Mouse (Mus musculus): ENCODE results near the gene Nob1.

The Nob1 gene

GRCm38 (mm10) chr8:107435962-107436831 lies 11.3 kb upstream of the Nob1 start, which contains the start of gene Wwp2:
TSS of gene Wwp2 (plus strand) at chr8:107436365.
- peak; percentile 85 for DNase-seq

- DNase-seq: peak; percentile 31
These were observed 10.6 kb upstream of the Nob1 start for GRCm38 (mm10) chr8:107435421-107435961.

GRCm38 (mm10) chr8:107430821-107431220 lies 6.0 kb upstream of the Nob1 start:
- DNase-seq: no peak

GRCm38 (mm10) chr8:107425230-107425597 lies 363 bp upstream of the Nob1 start:
- no peak for DNase-seq

GRCm38 (mm10) chr8:107424176-107424575 lies 675 bp downstream of the Nob1 start:
- DNase-seq: peak; percentile 27

- no peak for DNase-seq
These were observed 7.8 kb downstream of the Nob1 start for GRCm38 (mm10) chr8:107417001-107417400.

GRCm38 (mm10) chr8:107413881-107414280 lies 11.0 kb downstream of the Nob1 start:
- no peak for DNase-seq

- no peak for DNase-seq
These were observed 12.3 kb downstream of the Nob1 start for GRCm38 (mm10) chr8:107412552-107412951.

- DNase-seq: peak; percentile 40
These were observed 13.5 kb downstream of the Nob1 start for GRCm38 (mm10) chr8:107411391-107411790.

- no peak for DNase-seq
These were observed 18.9 kb downstream of the Nob1 start for GRCm38 (mm10) chr8:107405935-107406334.

- DNase-seq: no peak
These were observed 20.8 kb downstream of the Nob1 start for GRCm38 (mm10) chr8:107404057-107404456.

- peak; percentile 91 for DNase-seq
These were observed 21.6 kb downstream of the Nob1 start, which contains the start of gene Nqo1 for GRCm38 (mm10) chr8:107403038-107403781. TSS of gene Nqo1 (minus strand) at chr8:107403206.

GRCm38 (mm10) chr8:107401866-107402265 lies 23.0 kb downstream of the Nob1 start:
- DNase-seq: no peak

GRCm38 (mm10) chr8:107399495-107399894 lies 25.4 kb downstream of the Nob1 start:
- DNase-seq: no peak

GRCm38 (mm10) chr8:107397665-107398064 lies 27.2 kb downstream of the Nob1 start:
- DNase-seq: no peak

- no peak for DNase-seq
These were observed 28.7 kb downstream of the Nob1 start for GRCm38 (mm10) chr8:107396106-107396670.

GRCm38 (mm10) chr8:107395397-107395796 lies 29.5 kb downstream of the Nob1 start:
- no peak for DNase-seq

GRCm38 (mm10) chr8:107391136-107391516 lies 33.7 kb downstream of the Nob1 start:
- peak; percentile 24 for DNase-seq

GRCm38 (mm10) chr8:107390476-107391135 lies 34.2 kb downstream of the Nob1 start:
- DNase-seq: no peak

GRCm38 (mm10) chr8:107389557-107389956 lies 35.3 kb downstream of the Nob1 start:
- DNase-seq: no peak

- DNase-seq: peak; percentile 50
These were observed 37.0 kb downstream of the Nob1 start for GRCm38 (mm10) chr8:107387861-107388260.

GRCm38 (mm10) chr8:107386642-107387041 lies 38.2 kb downstream of the Nob1 start:
- no peak for DNase-seq

GRCm38 (mm10) chr8:107386171-107386570 lies 38.7 kb downstream of the Nob1 start:
- no peak for DNase-seq

Measured in liver (tissue).